Mouse (Mus musculus): ENCODE results near the gene Akap8.
A peak's percentile ranks its signal among the peaks of the same experiment; 100 is the strongest.

Gene Akap8

DNA sequence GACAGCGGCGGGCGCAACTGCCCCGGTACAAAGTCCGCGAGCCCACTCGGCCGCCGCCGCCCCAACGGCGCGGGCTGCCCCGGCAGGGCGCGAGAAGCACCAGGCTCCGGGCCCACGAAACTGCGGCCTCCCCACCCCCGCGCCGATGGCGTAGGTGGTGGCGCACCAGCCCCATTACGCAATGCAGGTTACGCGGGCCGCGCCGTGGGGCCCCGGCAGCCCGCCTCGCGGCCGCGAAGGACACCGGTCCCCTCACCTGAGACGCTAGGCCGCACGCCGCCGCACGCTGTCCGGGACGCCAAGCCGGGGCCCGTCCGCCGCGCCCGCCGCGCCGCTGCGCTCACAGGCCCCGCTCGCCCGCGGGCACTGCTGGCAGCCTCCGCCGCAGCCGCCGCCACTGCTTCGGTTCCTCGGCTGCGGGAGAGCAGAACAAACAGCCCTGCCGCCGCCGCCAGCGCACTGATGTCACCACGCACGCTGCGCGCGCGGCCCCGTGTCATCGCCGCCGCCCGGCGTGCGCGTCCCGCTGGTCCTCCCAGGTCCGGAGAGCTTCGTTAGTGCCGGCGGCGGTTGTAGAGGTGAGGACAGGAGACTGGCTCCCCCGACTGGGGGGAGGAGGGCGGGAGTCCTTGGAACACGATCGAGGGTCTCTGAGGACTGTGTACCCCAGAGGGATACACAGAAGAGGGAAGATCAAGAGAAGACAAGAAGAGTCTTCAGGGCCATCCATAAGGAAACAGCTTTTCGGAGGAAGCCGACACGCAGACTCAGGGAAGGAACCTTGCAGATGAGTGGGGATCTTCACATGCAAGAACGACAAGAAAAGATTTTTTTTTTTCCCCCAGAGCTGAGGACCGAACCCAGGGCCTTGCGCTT lies 36.5 kb downstream of the Akap8 start, which contains the start of gene Brd4:
Brd4 (minus strand) TSS at position 461 of the 876 bp plus-strand sequence.
- peak; percentile 83 to 88 for DNase-seq (ENCODE audit: low spot score in 2 of 2)

DNA sequence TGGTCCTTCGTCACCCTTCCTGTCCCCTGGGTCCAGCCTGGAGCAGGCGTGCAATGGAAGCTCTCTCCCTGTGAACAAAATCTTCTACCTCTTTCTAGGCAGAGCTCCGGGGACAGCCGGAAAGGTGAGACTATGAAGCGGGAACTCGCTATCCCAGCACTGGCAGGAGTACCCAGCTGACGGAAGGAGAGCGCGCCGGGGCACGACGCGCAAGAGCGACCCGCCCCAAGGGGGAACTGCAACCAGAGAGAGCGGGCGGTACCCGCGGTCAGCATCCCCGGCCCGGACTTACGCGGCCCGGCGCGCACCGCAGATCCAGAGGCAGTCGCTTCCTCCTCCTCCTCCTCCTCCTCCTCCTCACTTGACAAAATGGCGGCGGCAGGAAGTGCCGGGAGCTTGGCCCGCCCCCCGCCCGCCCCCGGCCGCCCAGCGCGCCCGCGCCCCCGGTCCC lies 37.2 kb downstream of the Akap8 start:
- peak; percentile 38 to 52 for DNase-seq (ENCODE audit: low spot score in 2 of 2)

DNA sequence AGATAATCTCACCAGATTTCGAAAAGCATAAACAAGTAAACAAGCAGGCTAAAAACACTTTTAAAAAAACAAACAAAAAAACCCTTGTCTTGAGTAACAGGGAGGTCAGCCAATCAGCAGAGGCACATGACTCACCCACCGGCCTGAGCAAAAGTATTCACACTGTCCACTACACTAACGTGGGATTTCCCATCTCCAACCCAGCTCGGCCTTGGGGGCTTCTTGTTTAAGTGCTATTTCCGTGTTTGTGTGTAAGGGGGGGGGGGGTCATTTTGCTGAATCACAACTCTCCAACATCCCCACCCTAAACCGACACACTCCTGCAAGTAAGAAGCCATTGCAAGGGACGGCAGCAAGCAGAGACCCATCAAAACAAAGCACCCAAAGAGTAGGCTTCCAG lies 37.7 kb downstream of the Akap8 start:
- DNase-seq (ENCODE audit: low spot score in 2 of 2) = peak; percentile 9 to 16

DNA sequence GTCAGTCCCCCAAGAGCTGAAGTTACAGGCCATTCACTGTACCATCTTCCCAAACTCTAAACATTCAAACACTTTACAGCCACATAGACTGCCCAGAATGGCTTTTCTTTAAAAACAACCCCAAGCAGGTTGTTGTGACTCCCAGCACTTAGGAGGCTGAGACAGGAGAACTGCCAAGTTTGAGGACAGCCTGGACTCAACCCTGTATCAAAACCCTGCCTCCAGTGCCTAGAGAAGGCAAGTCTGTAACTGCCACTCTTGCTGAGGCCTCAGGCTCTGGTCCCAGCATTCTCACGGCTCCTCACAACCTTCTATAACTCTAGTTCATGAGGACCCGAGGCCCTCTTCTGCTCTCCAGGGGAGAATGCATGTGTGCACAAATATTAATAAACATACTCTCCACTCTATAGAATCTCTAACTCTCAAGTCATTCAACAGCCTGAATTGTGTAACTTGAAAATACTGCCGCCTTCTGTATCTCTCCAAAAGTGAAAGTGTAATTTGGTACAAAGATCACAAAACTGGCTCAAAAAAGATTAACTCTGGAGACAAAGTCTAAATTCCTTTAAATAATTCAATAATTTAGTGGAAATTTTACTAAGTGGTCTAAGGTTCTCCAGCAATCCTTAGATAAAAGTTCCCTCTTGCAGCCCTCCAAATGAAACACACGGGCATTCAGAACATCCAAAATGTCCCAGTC lies 39.3 kb downstream of the Akap8 start:
- no peak for DNase-seq (ENCODE audit: low spot score in 2 of 2)

DNA sequence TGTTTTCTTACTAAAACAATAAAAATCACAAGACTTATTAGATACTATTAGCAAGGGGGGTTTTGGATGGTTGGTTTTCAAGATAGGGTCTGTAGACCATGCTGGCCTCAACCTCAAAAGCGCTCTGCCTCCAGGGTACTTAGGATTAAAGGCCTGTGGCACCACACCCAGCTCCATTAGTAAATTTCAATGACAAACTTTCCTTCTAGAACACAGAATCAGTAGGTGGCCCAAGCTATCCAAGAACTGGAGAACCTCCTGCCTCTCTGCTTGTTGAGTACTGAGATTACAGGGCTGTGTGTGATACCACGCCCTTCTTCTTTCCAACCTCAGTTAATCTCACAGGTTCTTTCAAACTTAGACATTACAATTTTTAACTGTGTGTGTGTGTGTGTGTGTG lies 39.9 kb downstream of the Akap8 start:
- no peak for DNase-seq (ENCODE audit: low spot score in 2 of 2)

DNA sequence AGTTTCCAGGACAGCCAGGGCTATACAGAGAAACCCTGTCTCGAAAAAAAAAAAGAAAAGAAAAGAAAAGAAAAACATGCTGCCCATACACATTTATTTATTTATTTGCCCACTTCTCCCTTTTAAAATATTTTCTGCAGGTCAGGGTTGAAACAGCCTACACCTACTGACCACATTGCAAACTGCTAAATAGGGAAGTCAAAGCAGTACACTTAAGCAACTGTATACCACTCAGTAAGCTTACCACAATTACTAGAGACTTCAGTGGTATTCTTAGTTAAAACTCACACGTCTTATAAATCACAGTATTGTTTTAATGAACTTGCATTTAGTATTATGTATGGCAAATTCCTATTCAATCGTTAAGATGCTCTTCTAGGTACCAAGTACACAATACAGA lies 40.5 kb downstream of the Akap8 start:
- DNase-seq (ENCODE audit: low spot score in 2 of 2) = no peak

DNA sequence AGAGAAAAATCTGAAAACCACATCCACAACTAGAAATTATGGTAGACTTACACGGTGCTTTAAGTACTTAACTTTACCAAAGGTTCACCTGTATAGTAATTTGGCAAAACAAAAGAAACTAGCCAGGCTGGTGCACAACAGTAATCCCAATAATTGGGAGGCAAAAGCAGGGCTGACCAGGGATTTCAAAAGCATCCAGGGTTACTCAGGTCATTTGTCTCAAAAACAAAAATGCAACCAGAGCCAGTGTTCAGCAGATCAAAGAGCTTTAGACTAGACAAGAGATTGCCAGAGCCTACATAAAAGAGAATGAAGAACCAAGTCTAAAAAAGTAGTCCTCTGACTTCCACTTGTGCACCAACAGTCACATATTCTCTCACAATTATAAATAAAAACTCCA lies 43.8 kb downstream of the Akap8 start:
- no peak for DNase-seq (ENCODE audit: low spot score in 2 of 2)

DNA sequence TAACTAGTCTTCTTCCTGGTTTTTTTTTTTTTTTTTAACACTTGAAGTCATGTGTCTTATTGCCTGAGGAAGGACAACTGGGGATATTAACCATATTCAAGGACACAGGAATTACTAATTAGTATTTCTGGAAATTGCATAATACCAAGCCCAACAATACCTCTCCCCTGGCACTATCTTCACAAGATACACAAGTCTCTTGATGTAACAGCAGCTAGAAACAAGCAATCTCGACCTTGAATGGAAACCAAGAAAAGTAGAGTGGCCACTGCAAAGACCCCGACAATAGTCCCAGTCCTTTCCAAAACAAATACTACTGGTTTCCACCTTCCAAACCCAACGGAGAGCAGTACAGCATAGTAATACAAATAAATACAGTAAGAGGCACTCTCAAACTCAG lies 45.5 kb downstream of the Akap8 start:
- DNase-seq (ENCODE audit: low spot score in 2 of 2) = no peak

DNA sequence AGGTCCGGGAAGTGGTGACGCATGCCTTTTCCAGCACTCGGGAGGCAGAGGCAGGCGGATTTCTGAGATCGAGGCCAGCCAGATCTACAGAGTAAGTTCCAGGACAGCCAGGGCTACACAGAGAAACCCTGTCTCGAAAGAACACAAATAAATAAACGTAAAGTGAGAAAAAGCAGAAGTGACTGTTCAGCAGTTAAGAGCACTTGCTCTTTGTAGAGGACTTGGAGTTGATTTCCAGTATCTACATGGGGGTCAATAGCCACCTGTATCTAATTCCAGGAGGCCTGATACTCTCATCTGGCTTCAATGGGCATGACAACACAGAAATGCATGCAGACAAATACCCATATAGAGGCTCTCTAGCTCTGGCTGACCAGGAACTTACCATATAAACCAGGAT lies 51.9 kb downstream of the Akap8 start:
- no peak for DNase-seq (ENCODE audit: low spot score in 2 of 2)

DNA sequence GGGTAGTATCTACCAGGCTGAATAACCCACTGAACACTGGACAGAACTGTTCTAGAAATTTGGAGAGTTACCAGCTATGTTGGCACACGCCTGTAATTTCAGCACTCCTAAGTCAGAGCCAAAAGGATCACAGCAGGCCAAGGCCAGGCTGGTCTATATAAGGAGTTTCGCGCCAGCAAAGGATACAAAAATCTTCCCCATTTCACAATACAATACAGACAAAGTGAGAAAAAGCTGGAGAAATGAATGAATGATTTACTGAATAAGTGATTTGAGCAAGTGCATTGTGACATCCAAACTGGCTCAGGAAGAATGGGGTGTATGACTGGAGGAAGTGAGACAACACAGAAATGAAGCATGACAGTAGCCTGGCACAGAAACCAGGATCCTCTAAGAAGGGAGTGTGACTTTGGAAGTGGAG lies 52.5 kb downstream of the Akap8 start:
- no peak for DNase-seq (ENCODE audit: low spot score in 2 of 2)

DNA sequence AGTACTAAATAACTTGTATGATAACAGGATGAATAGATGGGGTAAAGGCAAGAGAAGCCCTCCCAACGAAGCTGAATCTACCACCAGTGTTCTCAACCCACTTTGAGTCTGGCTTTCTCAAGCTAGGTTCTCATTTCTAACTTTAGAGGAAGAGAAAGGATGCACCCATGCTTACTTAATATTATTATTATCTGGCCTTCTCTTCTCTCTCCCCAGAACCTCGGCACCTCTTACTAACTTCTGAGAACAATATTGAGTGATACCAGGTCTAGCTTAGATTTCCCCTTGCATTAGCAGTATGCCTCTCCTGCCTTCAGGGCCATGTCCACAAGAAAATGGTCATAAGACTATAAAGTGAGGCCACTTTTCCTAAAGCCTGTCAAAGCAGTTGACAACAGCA lies 52.9 kb downstream of the Akap8 start:
- DNase-seq (ENCODE audit: low spot score in 2 of 2) = no peak

DNA sequence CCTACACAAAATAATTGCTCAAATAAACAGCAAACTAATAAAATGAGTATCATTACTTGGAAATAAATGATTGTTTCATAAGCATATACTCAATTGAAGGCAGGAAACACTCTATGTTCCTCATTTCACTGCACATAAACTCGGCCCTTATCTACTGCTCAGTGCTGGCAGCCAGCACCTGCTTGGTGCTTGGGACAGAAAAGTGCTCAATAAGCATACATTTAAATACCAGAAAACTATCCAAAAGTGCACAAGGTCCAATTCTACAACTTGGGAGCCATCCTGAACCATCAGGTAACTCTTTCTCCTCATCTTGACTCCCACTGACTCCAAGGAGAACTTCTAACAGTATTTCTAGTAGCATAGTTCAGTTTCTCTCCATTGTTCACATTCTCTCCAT lies 53.4 kb downstream of the Akap8 start:
- DNase-seq (ENCODE audit: low spot score in 2 of 2) = no peak

DNA sequence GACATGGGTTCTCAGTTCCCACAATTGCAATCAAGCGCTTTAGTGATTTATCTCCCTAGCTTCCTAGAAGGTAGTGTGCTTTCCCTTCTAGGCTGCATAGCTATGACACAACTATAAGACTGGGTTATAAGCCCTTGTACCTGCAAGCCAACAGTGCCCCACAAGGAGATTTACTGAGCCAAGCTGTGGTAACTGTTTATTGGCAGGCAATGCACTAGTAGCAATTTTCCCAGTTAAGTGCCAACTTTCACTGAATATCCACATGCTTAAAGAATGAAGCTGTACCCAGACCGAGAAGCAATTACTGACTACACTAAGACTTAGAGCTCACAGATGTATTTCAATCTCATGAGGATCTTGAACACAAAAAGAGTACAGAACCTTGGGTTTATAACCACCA lies 57.4 kb downstream of the Akap8 start:
- DNase-seq (ENCODE audit: low spot score in 2 of 2) = no peak

DNA sequence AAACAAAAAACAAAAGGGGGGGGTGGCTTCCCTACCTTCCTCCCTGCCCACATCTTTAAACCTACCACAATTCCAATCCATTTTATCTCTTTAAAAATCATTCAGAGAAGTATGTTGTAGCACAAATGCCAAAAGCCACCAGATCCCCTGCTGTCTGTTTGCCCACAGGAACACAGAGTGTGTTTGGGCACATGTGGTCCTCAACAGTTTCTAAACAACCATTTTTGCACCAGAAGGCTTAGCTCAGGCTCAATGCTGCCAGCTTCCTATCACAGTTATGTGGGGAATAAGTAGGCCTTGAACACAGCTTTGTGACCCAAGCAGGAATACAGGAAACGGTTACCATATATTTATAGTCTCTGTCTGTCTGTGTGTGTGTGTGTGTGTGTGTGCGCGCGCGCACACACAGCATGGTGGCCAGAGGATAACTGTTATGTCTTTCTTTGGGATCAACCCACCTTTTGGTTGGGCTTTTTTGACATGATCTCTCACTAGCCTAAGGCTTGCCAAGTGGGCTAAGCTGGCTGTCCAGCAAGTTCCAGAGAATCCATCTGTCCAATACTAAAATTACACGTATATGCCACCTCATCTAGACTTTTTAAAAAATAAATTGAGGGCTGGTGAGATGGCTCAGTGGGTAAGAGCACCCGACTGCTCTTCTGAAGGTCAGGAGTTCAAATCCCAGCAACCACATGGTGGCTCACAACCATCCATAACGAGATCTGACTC lies 58.0 kb downstream of the Akap8 start:
- DNase-seq (ENCODE audit: low spot score in 2 of 2) = no peak

DNA sequence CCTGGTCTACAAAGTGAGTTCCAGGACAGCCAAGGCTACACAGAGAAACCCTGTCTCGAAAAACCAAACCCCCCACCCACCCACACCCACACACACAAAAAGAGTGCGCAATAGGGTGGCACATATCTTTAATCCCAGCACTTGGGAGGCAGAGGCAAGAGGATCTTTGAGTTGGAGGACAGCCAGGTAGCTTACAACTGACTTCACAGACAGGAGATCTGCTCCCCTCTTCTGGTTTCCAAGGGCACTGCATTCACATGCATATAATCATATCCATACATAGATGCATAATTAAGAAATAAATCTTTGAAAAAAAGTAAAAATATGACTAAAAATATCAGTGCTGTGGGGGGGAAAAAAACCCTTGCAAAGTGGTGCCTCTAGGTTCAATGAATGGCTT lies 62.2 kb downstream of the Akap8 start:
- no peak for DNase-seq (ENCODE audit: low spot score in 2 of 2)

DNA sequence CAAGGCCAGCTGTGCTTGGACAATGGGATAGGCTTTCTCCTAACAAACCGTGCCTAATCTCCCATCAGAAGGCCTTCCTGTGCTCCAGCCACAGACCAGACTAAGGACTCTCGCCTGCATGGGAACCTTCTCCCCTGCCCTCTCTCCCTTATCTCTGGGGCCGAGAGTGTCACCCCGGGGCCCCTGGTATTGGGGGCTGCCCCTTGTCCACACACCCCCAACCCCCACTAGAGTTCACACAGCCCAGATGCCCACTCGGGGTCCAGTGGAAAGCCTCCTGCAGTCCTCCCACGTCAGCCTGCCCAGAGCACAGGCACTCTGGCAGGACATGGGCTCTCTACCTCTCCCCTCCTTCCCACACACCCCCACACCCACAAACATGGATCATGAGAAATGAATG lies 63.1 kb downstream of the Akap8 start:
- DNase-seq (ENCODE audit: low spot score in 2 of 2) = no peak

DNA sequence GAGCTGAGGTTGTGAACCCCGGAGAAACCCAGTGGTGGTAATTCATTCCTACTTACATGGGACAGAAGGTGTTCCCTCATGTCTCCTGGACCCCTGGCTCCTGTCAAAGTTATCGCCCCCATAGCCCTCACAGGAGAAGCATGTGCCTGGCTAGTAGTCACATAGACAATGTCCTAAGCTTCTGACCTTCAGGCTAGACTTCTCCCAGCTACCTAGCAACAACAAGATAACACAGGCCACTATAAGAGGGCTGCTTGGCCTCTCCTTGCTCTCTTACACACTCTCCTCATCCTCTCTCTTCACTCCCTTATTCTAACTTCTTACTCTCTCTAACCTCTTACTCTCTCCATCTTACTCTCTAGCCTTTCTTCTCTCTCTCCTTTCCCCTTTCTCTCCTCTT lies 63.6 kb downstream of the Akap8 start:
- DNase-seq (ENCODE audit: low spot score in 2 of 2) = no peak

DNA sequence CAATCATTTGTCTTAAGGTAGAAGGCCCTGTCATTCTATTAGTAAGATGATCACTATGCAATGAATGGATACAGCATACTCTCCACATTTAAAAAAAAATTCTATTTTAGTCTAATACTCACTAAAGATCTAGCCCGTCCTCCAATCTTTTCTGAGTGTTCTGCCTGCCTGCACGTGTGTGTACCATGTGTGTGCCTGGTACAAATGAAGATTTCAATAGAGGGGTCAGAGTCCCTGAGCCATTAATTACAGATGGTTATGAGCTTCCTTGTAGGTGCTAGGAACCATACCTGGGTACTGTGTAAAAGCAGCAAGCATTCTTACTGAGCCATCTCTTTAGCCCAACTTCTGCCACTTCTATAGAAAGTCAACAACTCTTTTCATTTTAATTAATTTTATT lies 64.1 kb downstream of the Akap8 start:
- no peak for DNase-seq (ENCODE audit: low spot score in 2 of 2)

Measured in urinary bladder, adult 18-20 months (tissue).